Mouse (Mus musculus) erythroblast, embryonic 14.5 days (primary cell): ENCODE measurements around the gene Ppfia2.

ENCODE experiments used
- GATA1 ChIP-seq: IDR thresholded peaks from 2 replicates; pipeline ENCODE4 v1.6.1; 2012; ENCODE audit warnings: low read length, inconsistent platforms, mixed read lengths
- TAL1 ChIP-seq: IDR thresholded peaks from 3 replicates; pipeline ENCODE4 v1.6.1; 2012; ENCODE audit warnings: low read length, inconsistent platforms, mixed read lengths

GRCm38 (mm10) chr10:106872714-106873113, 402.6 kb downstream of the Ppfia2 start:
- no peak for TF ChIP-seq TAL1
- no peak for TF ChIP-seq GATA1
